Mouse (Mus musculus) liver, postnatal 0 days (tissue): ENCODE measurements at regions not wholly inside any gene's neighbourhood (a gene's known extent, or its start where the extent isn't known, plus 50 kb on each side); places are given as distances from the start of the nearest gene placed in this dataset.
A peak's percentile ranks its signal among the peaks of the same experiment; 100 is the strongest.

Source experiments
- ATAC-seq: fragments of 200-750 bp; cut with Nextera tagmentation; 2 replicates; pipeline ENCODE4 v1.8.0; 2017; ENCODE audit warnings: mild to moderate bottlenecking, moderate library complexity
- DNase-seq: peaks from one replicate; pipeline ENCODE4 v3.0.0-alpha.2; 2016
- H3K27ac ChIP-seq: fragments of 300-500 bp; sonication (generic); 2 replicates; pipeline ENCODE4 v1.5.1; 2014; ENCODE audit warnings: antibody characterized with exemption, moderate library complexity, mild to moderate bottlenecking, low read depth
- H3K27me3 ChIP-seq: fragments of 300-500 bp; sonication (generic); 2 replicates; pipeline ENCODE4 v1.6.1; 2014; ENCODE audit warnings: low read length, control low read depth, mixed read lengths; ENCODE audit not compliant: insufficient read depth
- H3K36me3 ChIP-seq: fragments of 300-500 bp; sonication (generic); replicated peaks from 2 replicates; pipeline ENCODE4 v1.6.1; 2014; ENCODE audit warnings: mild to moderate bottlenecking, control low read depth, low read length, moderate library complexity, mixed read lengths; ENCODE audit not compliant: insufficient read depth
- H3K4me1 ChIP-seq: fragments of 300-500 bp; sonication (generic); 2 replicates; pipeline ENCODE4 v1.6.1; 2014; ENCODE audit warnings: antibody characterized with exemption, mild to moderate bottlenecking, control low read depth; ENCODE audit not compliant: insufficient read depth
- H3K4me2 ChIP-seq: fragments of 300-500 bp; sonication (generic); 2 replicates; pipeline ENCODE4 v1.6.1; 2014; ENCODE audit warnings: low read depth, mild to moderate bottlenecking, low read length, moderate library complexity, mixed read lengths
- H3K4me3 ChIP-seq: fragments of 300-500 bp; sonication (generic); 2 replicates; pipeline ENCODE4 v1.5.1; 2014; ENCODE audit warnings: low read depth, low read length
- H3K9ac ChIP-seq: fragments of 300-500 bp; sonication (generic); replicated peaks from 2 replicates; pipeline ENCODE4 v1.6.1; 2014; ENCODE audit warnings: mild to moderate bottlenecking, moderate library complexity
- H3K9me3 ChIP-seq: fragments of 300-500 bp; sonication (generic); 2 replicates; pipeline ENCODE4 v1.6.1; 2016; ENCODE audit warnings: mild to moderate bottlenecking, control low read depth, low read length, mixed read lengths
- CTCF ChIP-seq: sonication (generic); IDR thresholded peaks from 2 replicates; pipeline ENCODE4 v1.5.1; 2016; ENCODE audit warnings: antibody characterized with exemption, low read depth
- EP300 ChIP-seq: IDR thresholded peaks from 2 replicates; pipeline ENCODE4 v1.6.1; 2016; ENCODE audit warnings: antibody characterized with exemption, low read depth, mild to moderate bottlenecking
- WGBS: fragments of 180-500 bp; shearing (Covaris S2); extraction: QIAGEN DNeasy Blood & Tissue Kit; methylation state at CpG from one replicate; pipeline ENCODE4 v1.1.7; 2014; ENCODE audit not compliant: insufficient replicate concordance; 5-methylcytosine and 5-hydroxymethylcytosine counted together

- 77% methylated on average over 11 of the region's 11 CpGs for WGBS
- H3K4me1 ChIP-seq, result no peaks in the 10 kb centered on the region
- H3K9me3 ChIP-seq, result no peaks in the 10 kb centered on the region
- TF ChIP-seq EP300 (no peak), CTCF (no peak)
- DNase-seq (no peak), ATAC-seq (no peak)
- no peaks in the 10 kb centered on the region for H3K36me3 ChIP-seq
- no peaks in the 10 kb centered on the region for H3K27me3 ChIP-seq
- H3K4me3 ChIP-seq, result no peak overlapping the region
- H3K4me2 ChIP-seq, result no peak overlapping the region
- no peak overlapping the region for H3K27ac ChIP-seq
- H3K9ac ChIP-seq, result no peak overlapping the region
Observed at GRCm38 (mm10) chr8:11915721-11916120, 75.4 kb downstream of the Tex29 start.

GRCm38 (mm10) chr8:11919876-11920275 lies 79.6 kb downstream of the Tex29 start:
- Histone ChIP-seq H3K4me2 (no peak overlapping the region), H3K9ac (no peak overlapping the region), H3K27ac (no peak overlapping the region), H3K9me3 (no peaks in the 10 kb centered on the region), H3K27me3 (no peaks in the 10 kb centered on the region), H3K4me3 (no peak overlapping the region), H3K4me1 (no peaks in the 10 kb centered on the region), H3K36me3 (no peaks in the 10 kb centered on the region)
- TF ChIP-seq EP300, result no peak
- TF ChIP-seq CTCF, result no peak
- 71% methylated on average over 2 of the region's 2 CpGs for WGBS
- no peak for ATAC-seq
- no peak for DNase-seq

- H3K9me3 ChIP-seq, result no peaks in the 10 kb centered on the region
- no peaks in the 10 kb centered on the region for H3K36me3 ChIP-seq
- DNase-seq, result no peak
- WGBS, result 55% methylated on average over 7 of the region's 7 CpGs
- ATAC-seq, result no peak
- no peak for TF ChIP-seq EP300
- TF ChIP-seq CTCF, result no peak
- no peak overlapping the region for H3K27ac ChIP-seq
- no peaks in the 10 kb centered on the region for H3K27me3 ChIP-seq
- H3K4me1 ChIP-seq, result no peaks in the 10 kb centered on the region
- H3K4me3 ChIP-seq, result no peak overlapping the region
- no peak overlapping the region for H3K4me2 ChIP-seq
- H3K9ac ChIP-seq, result no peak overlapping the region
Observed at GRCm38 (mm10) chr8:11923115-11923514, 82.8 kb downstream of the Tex29 start.

- H3K36me3 ChIP-seq, result no peaks in the 10 kb centered on the region
- no peak overlapping the region for H3K4me3 ChIP-seq
- no peaks in the 10 kb centered on the region for H3K4me1 ChIP-seq
- no peak overlapping the region for H3K27ac ChIP-seq
- ATAC-seq, result no peak
- WGBS, result 49% methylated on average over 11 of the region's 11 CpGs
- TF ChIP-seq EP300 (no peak), CTCF (peak; percentile 72)
- no peak overlapping the region for H3K4me2 ChIP-seq
- DNase-seq, result peak; percentile 60
- H3K9me3 ChIP-seq, result no peaks in the 10 kb centered on the region
- H3K27me3 ChIP-seq, result no peaks in the 10 kb centered on the region
- H3K9ac ChIP-seq, result no peak overlapping the region
Observed at GRCm38 (mm10) chr8:11924165-11924564, 83.9 kb downstream of the Tex29 start.

GRCm38 (mm10) chr8:11942892-11943332 lies 102.6 kb downstream of the Tex29 start:
- Histone ChIP-seq H3K27ac (no peak overlapping the region), H3K27me3 (no peaks in the 10 kb centered on the region), H3K9me3 (no peaks in the 10 kb centered on the region), H3K9ac (no peak overlapping the region), H3K4me2 (no peak overlapping the region), H3K4me1 (no peaks in the 10 kb centered on the region), H3K36me3 (no peaks in the 10 kb centered on the region), H3K4me3 (no peak overlapping the region)
- ATAC-seq, result no peak
- 30% methylated on average over 6 of the region's 6 CpGs for WGBS
- peak; percentile 31 for DNase-seq
- TF ChIP-seq CTCF (peak; percentile 71), EP300 (no peak)

GRCm38 (mm10) chr8:11947766-11948165 lies 107.5 kb downstream of the Tex29 start:
- Histone ChIP-seq H3K36me3 (no peaks in the 10 kb centered on the region), H3K9me3 (no peaks in the 10 kb centered on the region), H3K4me3 (no peak overlapping the region), H3K4me2 (no peak overlapping the region), H3K27me3 (0 out of 2 replicates have a peak, but pooled peaks cover 2% of the 10 kb centered on the region), H3K9ac (no peak overlapping the region), H3K27ac (no peak overlapping the region), H3K4me1 (no peaks in the 10 kb centered on the region)
- TF ChIP-seq EP300 (no peak), CTCF (no peak)
- DNase-seq, result no peak
- ATAC-seq, result no peak
- WGBS, result 70% methylated on average over 8 of the region's 8 CpGs

GRCm38 (mm10) chr8:11956268-11956667 lies 116.0 kb downstream of the Tex29 start:
- Histone ChIP-seq H3K9me3 (no peaks in the 10 kb centered on the region), H3K4me1 (no peaks in the 10 kb centered on the region), H3K27me3 (peaks cover 7% of the 10 kb centered on the region; the same call in 1 of the 2 replicates), H3K4me2 (no peak overlapping the region), H3K27ac (no peak overlapping the region), H3K4me3 (no peak overlapping the region), H3K9ac (no peak overlapping the region), H3K36me3 (no peaks in the 10 kb centered on the region)
- ATAC-seq (no peak), DNase-seq (no peak)
- 21% methylated on average over 7 of the region's 7 CpGs for WGBS
- TF ChIP-seq EP300 (no peak), CTCF (no peak)
